Mouse (Mus musculus): ENCODE measurements around the gene Tmem270. TPM values are rescaled to one million over a fixed set of nuclear protein-coding genes. Genes with fewer than 3 reads are reported as not detected.

Tmem270 gene
- polyA plus RNA-seq, 1 experiment from 2014 or later, result not detected

DNA sequence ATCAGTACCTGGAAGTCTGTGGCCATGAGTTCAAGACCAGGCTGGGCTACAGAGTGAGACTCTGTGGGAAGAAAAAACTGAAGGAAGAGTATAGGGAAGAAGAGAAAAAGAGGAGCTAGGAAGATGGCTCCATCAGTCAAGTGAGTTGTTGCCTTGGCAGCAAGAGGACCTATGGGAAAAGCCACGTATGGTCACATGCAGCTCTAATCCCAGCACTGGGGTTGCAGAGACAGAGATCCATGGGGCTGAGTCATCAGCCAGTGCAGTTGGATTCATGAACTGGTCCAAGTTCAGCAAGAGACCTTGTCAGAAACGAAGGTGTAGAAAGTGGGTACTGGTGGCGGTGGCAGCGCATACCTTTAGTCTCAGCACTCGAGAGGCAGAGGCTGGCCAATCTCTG, 31.3 kb downstream of the Tmem270 start:
- ATAC-seq (ENCODE audit: low FRiP score), result no peak
- Histone ChIP-seq H3K27me3 (replicated peaks) (no peaks in the 10 kb centered on the region), H3K9me3 (replicated peaks) (no peaks in the 10 kb centered on the region), H3K36me3 (no peaks in the 10 kb centered on the region), H3K27ac (replicated peaks) (no peak overlapping the region), H3K4me3 (replicated peaks) (no peak overlapping the region), H3K4me2 (no peak overlapping the region), H3K4me1 (no peaks in the 10 kb centered on the region), H3K9ac (replicated peaks) (no peak overlapping the region)
- WGBS, result 89% methylated on average over 5 of the region's 5 CpGs

DNA sequence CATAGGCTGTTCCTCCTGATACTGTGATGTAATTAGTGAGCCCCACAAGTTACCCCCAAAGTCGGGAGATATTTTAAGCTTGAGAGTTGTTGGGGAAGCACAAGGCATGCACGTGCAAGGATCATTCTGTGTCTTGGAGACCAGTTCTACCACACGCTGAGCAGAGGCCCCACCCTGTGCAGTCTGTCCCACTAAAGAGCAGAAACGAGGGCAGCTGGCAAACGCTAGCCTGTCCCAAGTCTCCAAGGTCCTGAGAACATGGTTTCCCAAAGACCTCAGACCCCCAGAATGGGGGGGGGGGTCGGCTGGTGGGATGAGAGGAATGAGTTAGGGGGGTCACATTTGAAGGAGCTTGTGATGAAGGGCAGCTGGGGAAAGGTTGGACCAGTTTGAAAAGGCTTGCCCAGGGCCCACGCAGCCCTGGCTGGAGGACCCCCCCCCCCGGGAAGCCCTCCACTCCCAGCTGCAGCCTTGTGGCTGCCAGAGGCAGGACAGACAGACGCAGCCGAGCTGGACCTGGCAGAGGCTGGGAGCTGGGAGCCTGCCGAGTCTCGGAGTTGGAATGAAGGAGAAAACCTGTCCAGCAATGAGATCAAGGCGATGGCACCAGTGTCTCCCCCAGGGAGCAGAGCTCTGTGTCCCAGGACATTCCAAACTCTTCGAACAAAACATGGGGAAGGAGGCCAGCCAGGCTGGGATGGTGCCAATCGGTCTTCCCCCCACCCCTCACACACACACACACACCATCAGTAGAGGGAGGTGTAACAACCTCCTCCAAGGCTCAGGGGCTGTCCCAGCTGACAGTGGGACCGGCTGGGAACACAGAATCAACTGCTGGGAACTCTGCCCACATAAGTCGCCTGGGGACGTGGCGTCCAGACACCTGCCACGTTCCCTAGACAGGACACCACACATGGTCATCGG, 32.3 kb downstream of the Tmem270 start:
- H3K27ac ChIP-seq (replicated peaks), result no peak overlapping the region
- no peaks in the 10 kb centered on the region for H3K27me3 ChIP-seq (replicated peaks)
- H3K36me3 ChIP-seq, result no peaks in the 10 kb centered on the region
- H3K4me2 ChIP-seq, result no peak overlapping the region
- no peaks in the 10 kb centered on the region for H3K4me1 ChIP-seq
- no peak for ATAC-seq (ENCODE audit: low FRiP score)
- no peak overlapping the region for H3K4me3 ChIP-seq (replicated peaks)
- WGBS, result 64% methylated on average over 21 of the region's 21 CpGs
- no peak overlapping the region for H3K9ac ChIP-seq (replicated peaks)
- H3K9me3 ChIP-seq (replicated peaks), result no peaks in the 10 kb centered on the region

DNA sequence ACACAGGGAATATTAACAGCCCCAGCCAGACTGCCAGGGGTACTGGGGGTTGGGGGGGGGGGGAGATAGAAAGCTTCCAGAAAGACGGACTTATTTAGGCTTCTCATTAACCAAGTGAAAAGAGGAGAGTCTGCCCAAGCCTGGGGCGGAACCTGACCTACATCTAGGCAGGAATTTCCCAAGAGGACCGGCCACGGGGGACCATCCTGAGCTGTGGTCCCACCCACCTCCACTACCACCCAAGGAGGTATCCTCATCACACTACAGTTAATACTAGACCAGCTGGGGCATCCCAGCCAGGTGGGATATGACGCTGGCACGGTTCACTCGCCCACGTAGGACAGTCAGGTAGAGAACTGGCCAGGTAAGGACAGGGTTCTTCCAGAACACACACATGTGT, 33.5 kb downstream of the Tmem270 start:
- H3K27me3 ChIP-seq (replicated peaks), result no peaks in the 10 kb centered on the region
- no peaks in the 10 kb centered on the region for H3K4me1 ChIP-seq
- 92% methylated on average over 8 of the region's 8 CpGs for WGBS
- no peak overlapping the region for H3K4me2 ChIP-seq
- no peaks in the 10 kb centered on the region for H3K36me3 ChIP-seq
- H3K27ac ChIP-seq (replicated peaks), result no peak overlapping the region
- H3K9me3 ChIP-seq (replicated peaks), result no peaks in the 10 kb centered on the region
- ATAC-seq (ENCODE audit: low FRiP score), result no peak
- no peak overlapping the region for H3K4me3 ChIP-seq (replicated peaks)
- no peak overlapping the region for H3K9ac ChIP-seq (replicated peaks)

DNA sequence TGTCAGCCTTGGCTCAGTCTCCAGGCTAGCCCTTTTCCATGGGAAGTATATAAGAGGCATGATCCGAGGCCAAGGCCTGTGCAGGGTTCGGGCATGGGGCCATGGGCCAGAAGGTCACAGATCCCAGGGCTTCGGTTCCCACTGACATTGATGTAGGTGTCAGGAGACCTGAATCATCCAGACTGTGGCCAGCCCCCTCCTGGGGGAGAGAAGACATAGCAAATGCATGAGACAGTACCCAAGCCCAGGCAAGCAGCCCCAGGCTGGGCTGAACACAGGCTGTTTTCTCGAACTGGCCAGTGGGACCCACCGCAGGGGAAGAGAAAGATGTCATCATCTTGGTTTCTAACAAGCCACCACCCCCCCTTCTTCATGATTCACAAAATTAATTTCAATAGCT, 33.9 kb downstream of the Tmem270 start:
- H3K36me3 ChIP-seq, result no peaks in the 10 kb centered on the region
- no peaks in the 10 kb centered on the region for H3K27me3 ChIP-seq (replicated peaks)
- WGBS, result 72% methylated on average over 5 of the region's 5 CpGs
- no peak overlapping the region for H3K4me2 ChIP-seq
- no peak for ATAC-seq (ENCODE audit: low FRiP score)
- no peak overlapping the region for H3K9ac ChIP-seq (replicated peaks)
- H3K4me3 ChIP-seq (replicated peaks), result no peak overlapping the region
- H3K27ac ChIP-seq (replicated peaks), result no peak overlapping the region
- no peaks in the 10 kb centered on the region for H3K4me1 ChIP-seq
- H3K9me3 ChIP-seq (replicated peaks), result no peaks in the 10 kb centered on the region

DNA sequence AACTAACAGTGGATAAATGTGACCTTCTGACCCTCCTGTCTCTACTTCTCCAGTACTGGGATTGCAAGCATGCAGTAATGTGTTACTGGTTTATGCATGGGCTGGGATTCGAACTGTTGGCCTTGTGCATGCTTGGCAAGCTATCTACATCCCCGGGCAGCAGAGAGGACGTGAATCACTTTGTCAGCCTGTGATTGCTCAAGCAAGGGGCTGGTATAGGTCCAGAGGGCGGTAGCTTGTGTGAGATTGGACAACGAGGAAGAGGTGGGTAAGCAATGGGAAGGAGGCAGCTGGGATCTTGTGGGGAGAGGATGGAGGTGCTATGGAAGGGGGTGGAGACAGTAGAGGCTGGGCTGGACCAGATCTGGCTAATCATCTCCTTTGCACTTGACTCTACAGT, 38.0 kb downstream of the Tmem270 start:
- H3K4me3 ChIP-seq (replicated peaks), result no peak overlapping the region
- H3K9ac ChIP-seq (replicated peaks), result no peak overlapping the region
- H3K4me1 ChIP-seq, result no peaks in the 10 kb centered on the region
- H3K27ac ChIP-seq (replicated peaks), result no peak overlapping the region
- no peak for ATAC-seq (ENCODE audit: low FRiP score)
- H3K4me2 ChIP-seq, result no peak overlapping the region
- no peaks in the 10 kb centered on the region for H3K27me3 ChIP-seq (replicated peaks)
- 85% methylated on average over 5 of the region's 5 CpGs for WGBS
- H3K36me3 ChIP-seq, result no peaks in the 10 kb centered on the region
- H3K9me3 ChIP-seq (replicated peaks), result no peaks in the 10 kb centered on the region

DNA sequence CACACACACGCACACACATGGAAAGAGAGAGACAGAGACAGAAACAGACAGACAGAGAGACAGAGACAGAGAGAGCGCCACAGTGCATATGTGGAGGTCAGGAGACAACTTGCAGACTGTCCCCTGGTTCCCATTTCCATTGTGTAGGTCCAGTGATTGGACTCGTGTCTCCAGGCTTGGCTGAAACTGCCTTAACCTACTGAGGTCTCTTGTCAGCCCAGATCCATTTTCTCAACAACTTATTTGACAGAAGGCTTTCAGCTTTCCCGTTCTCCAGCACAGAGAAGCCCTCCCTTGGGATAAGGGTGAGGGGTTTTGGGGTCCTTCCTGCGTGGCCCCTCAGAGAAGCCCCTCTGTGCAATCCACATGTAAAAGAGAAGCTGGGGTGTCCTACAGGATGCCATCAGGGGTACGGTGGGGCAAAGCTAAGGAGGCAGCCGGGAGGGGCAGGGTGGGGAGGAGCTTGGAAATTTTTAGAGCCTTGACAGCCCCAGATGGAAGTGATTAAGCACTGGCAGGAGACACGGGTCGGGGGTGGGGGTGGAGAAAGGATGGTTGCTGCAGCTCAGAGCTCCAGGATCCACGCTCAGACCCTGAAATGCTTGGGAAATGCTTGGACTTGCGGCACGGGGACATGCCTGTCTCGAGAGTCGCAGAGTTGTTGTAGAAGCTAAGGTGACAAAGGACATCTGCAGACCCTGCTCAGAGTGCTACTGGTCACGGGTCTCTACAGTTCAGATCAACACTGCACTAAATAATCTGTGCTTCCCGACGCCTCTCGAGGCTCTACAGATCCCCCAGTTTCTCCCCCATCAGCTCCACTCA, 39.0 kb downstream of the Tmem270 start:
- WGBS, result 73% methylated on average over 18 of the region's 18 CpGs
- no peak overlapping the region for H3K4me2 ChIP-seq
- H3K4me3 ChIP-seq (replicated peaks), result no peak overlapping the region
- no peaks in the 10 kb centered on the region for H3K4me1 ChIP-seq
- no peak overlapping the region for H3K27ac ChIP-seq (replicated peaks)
- H3K9me3 ChIP-seq (replicated peaks), result no peaks in the 10 kb centered on the region
- no peak overlapping the region for H3K9ac ChIP-seq (replicated peaks)
- no peaks in the 10 kb centered on the region for H3K27me3 ChIP-seq (replicated peaks)
- ATAC-seq (ENCODE audit: low FRiP score), result no peak
- H3K36me3 ChIP-seq, result no peaks in the 10 kb centered on the region

DNA sequence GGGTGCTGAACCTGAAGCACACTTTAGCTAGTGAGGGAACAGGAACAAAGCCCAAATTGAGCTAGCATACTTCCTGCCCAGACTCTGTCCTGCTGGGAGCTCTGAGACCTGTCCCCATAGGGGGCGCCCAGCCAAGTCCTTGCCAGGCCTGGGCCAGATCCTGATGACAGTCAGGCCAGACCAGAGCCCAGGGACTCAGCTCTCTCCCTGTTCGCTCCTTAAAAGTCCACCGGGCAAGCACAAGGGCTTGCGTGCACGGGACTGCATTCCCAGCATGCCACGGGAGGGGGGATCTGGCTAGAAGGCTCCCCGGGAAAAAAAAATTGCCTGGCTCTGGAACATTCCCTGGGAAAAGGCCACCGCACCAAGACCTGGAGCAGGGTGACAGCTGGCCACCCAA, 41.4 kb downstream of the Tmem270 start:
- ATAC-seq (ENCODE audit: low FRiP score), result no peak
- no peak overlapping the region for H3K9ac ChIP-seq (replicated peaks)
- no peak overlapping the region for H3K27ac ChIP-seq (replicated peaks)
- H3K4me3 ChIP-seq (replicated peaks), result no peak overlapping the region
- H3K4me1 ChIP-seq, result no peaks in the 10 kb centered on the region
- no peak overlapping the region for H3K4me2 ChIP-seq
- no peaks in the 10 kb centered on the region for H3K36me3 ChIP-seq
- no peaks in the 10 kb centered on the region for H3K27me3 ChIP-seq (replicated peaks)
- no peaks in the 10 kb centered on the region for H3K9me3 ChIP-seq (replicated peaks)
- WGBS, result 67% methylated on average over 8 of the region's 8 CpGs

DNA sequence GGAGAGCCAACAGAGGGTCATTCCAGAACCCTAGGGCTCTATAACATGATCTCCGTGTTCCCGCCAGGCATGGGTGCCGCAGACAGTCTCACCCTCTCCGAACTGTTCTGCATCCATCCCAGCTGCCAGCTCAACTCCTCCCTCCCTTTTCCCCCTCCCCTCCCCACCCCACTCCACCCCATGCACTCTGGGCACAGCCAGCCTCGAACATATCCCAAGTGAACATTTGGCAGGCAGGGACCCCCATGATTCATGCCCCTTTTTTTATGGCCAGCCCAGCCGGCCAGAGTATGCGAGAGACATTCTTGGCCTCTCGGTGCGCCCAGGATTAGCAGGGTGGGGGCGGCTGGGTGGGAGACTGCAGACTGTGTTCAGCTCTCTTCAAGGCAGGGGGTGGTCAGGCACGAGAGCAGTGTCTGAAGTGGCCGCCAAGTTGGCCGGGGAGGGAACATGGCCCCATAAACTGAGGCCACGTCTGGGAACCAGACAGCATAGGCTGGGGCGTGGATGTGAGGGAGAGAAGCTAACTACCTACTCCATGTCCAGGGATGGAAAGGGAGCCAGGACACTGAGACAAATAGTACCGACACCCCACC, 44.5 kb downstream of the Tmem270 start:
- Histone ChIP-seq H3K36me3 (no peaks in the 10 kb centered on the region), H3K27ac (replicated peaks) (no peak overlapping the region), H3K27me3 (replicated peaks) (no peaks in the 10 kb centered on the region), H3K9me3 (replicated peaks) (no peaks in the 10 kb centered on the region), H3K9ac (replicated peaks) (no peak overlapping the region), H3K4me2 (no peak overlapping the region), H3K4me3 (replicated peaks) (no peak overlapping the region), H3K4me1 (no peaks in the 10 kb centered on the region)
- WGBS, result 70% methylated on average over 16 of the region's 16 CpGs
- no peak for ATAC-seq (ENCODE audit: low FRiP score)

DNA sequence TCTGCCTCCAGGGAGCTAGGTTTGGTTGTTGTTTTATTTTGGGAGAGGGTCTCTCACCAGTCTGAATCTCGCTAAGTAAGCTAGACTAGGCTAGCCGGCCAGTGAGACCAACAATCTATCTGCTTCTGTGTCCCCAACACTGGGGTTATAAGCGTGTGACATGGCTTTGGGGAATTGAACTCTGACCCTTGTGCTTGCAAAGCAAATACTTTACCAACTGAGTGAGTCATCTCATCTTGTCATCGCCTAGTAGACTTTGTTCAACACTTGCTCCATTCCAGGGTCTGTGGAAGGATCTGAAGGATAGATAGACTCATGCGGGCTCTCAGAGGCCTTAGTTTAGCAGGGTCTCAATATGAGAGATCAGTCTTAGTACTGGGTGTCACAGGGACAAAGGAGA, 47.3 kb downstream of the Tmem270 start:
- no peak for ATAC-seq (ENCODE audit: low FRiP score)
- Histone ChIP-seq H3K27ac (replicated peaks) (no peak overlapping the region), H3K9ac (replicated peaks) (no peak overlapping the region), H3K27me3 (replicated peaks) (no peaks in the 10 kb centered on the region), H3K36me3 (no peaks in the 10 kb centered on the region), H3K4me2 (no peak overlapping the region), H3K4me1 (no peaks in the 10 kb centered on the region), H3K9me3 (replicated peaks) (no peaks in the 10 kb centered on the region), H3K4me3 (replicated peaks) (no peak overlapping the region)
- 89% methylated on average over 5 of the region's 5 CpGs for WGBS

DNA sequence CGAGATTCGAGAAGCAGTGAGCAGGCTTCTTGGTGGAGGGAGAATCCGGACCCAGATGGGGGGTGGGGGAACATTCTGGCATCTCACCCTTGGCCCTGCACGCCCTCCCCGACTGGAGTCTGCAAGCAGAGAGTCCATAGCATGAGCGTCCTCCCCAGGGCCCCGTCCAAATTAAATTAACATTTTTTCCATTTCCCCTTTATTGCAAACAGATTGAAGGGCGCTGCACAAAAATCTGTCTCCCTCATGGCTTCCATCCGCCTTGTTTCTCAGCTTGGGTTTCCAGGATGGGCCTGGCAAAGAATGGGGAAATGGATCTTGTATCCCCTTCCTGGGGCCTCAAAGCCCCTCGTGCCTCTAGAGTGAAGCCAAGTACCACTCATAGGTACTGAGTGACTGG, 48.2 kb downstream of the Tmem270 start:
- no peaks in the 10 kb centered on the region for H3K27me3 ChIP-seq (replicated peaks)
- 84% methylated on average over 10 of the region's 10 CpGs for WGBS
- no peak overlapping the region for H3K27ac ChIP-seq (replicated peaks)
- H3K9me3 ChIP-seq (replicated peaks), result no peaks in the 10 kb centered on the region
- no peak overlapping the region for H3K9ac ChIP-seq (replicated peaks)
- no peaks in the 10 kb centered on the region for H3K36me3 ChIP-seq
- H3K4me2 ChIP-seq, result no peak overlapping the region
- no peaks in the 10 kb centered on the region for H3K4me1 ChIP-seq
- H3K4me3 ChIP-seq (replicated peaks), result no peak overlapping the region
- ATAC-seq (ENCODE audit: low FRiP score), result no peak

DNA sequence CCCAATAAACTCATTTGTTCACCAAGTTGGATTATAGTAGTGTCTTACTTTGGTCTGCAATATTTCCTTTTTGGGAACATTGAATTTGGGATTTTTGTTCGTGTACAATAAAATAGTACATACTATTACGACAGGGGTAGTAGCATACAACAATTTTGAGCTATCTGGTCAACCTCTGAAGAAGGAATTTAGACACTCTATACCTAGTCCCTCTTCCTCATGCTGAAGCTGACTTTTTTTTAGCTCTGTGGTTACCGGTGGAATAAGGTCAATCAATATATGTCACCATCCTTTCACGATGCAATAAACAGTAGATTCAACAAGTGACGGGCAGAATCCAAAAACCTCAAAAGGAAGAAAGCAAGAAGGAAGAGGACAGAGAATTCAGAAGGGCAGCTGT, 53.7 kb downstream of the Tmem270 start:
- no peaks in the 10 kb centered on the region for H3K36me3 ChIP-seq
- H3K9ac ChIP-seq (replicated peaks), result no peak overlapping the region
- no peak overlapping the region for H3K4me3 ChIP-seq (replicated peaks)
- no peaks in the 10 kb centered on the region for H3K9me3 ChIP-seq (replicated peaks)
- WGBS, result 90% methylated on average over 5 of the region's 5 CpGs
- no peak overlapping the region for H3K4me2 ChIP-seq
- no peaks in the 10 kb centered on the region for H3K27me3 ChIP-seq (replicated peaks)
- no peaks in the 10 kb centered on the region for H3K4me1 ChIP-seq
- no peak overlapping the region for H3K27ac ChIP-seq (replicated peaks)
- no peak for ATAC-seq (ENCODE audit: low FRiP score)
